Mouse (Mus musculus): ENCODE data around the gene Nkx6-2. TPM values are rescaled to one million over a fixed set of nuclear protein-coding genes. Genes with fewer than 3 reads are reported as not detected.

Gene Nkx6-2
- total RNA-seq, 2 experiments from 2014 or later = 1.5 to 4.7 TPM

DNA sequence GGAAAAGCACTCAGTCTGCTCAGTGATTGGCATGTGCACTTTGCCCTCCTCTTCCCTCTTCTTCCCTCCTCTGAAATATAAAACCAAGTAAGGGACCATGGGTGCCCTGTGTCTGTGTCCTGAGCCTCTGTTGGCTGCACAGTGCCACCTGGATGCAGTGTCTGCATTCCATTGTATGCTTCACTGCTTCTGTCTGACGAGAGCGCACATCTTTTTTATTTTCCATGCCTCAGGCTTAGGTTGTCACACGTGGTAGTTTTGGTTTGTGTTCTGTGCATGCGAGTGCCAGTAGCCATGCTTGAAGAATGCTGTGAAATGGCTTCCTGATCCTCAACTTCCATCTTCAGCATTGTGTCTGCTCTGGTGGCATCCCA lies 51.2 kb downstream of the Nkx6-2 start:
- intact Hi-C loops (cut with DNase I) = no loop called here
- DNase-seq (ENCODE audit: low spot score in 2 of 2) = no peak

DNA sequence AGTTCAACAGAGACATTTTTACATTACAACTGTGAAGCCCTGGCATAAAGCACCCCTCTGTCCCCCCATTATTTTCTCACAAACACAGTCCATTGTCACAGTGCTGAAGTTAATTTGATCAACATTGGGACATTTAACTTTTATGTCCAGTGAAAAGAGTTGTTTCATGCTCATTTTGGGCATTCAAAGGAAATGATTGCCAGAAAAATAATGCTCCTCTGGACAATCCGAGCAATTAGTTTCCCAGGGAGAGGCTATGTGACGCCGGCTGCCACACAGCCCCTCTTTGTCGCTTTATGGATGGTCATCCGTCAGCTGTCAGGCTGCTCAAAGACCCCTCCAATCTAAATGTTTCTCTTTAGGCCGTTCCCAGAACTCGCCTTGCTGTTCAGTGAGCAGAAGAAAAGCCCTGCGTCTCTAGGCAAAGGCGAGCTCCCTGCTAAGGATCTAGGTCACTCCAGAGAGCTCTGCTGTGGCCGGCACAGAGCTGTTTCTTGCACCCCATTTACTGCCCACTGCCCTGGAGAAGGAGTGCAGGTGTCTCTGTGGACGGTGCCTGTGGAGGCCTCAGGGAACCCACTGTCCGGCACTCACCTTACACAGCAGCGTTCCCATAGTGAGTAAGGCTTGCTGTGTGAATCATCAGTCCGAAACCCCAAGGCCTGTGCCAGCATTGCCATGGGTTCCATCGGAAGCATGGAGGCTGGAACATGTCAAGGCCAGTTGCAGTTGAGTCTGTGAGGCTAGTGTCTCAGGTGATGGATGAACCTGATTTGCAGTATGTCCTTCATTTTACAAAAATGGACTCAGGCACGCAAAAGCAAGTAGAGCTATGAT lies 51.8 kb downstream of the Nkx6-2 start:
- intact Hi-C loops (cut with DNase I) = no loop called here
- DNase-seq (ENCODE audit: low spot score in 2 of 2) = no peak

Other genes starting within 250 kb of the Nkx6-2 start
- 10 to 100 TPM; 48.2 to 49.4 TPM for gene Inpp5a, start 193.7 kb downstream of the Nkx6-2 start, total RNA-seq (2021)
- 1 to 10 TPM; 1.6 to 2.2 TPM for gene Cfap46, start 101.0 kb upstream of the Nkx6-2 start, total RNA-seq (2021)